Mouse (Mus musculus): Measurements from ENCODE around the gene Coq4.

- TF ChIP-seq CTCF (IDR thresholded peaks at IDR 0.05) (no peak), EP300 (IDR thresholded peaks at IDR 0.05) (no peak)
Measured at GRCm38 (mm10) chr2:29827709-29828024, 40.4 kb downstream of the Coq4 start.

Measured in lung, postnatal 0 days (tissue).